Mouse (Mus musculus) MEL (cell line): Measurements from ENCODE around the gene Gstk1. TPM values are rescaled to one million over a fixed set of nuclear protein-coding genes. Genes with fewer than 3 reads are reported as not detected.

ENCODE experiments used
- DNase-seq: peaks from one replicate; pipeline ENCODE4 v3.0.0; 2011; ENCODE audit warnings: low read depth, low spot score
- H3K27ac ChIP-seq: 2 replicates; pipeline ENCODE4 v1.5.1; 2012; ENCODE audit warnings: low read depth, mild to moderate bottlenecking, control low read depth, low read length, moderate library complexity; ENCODE audit not compliant: control insufficient read depth
- H3K27me3 ChIP-seq, 2 experiments: fragments of 150-350 bp in 1 of 2; sonication (generic) in 1 of 2; 2 replicates each; pipeline ENCODE4 v1.6.1; 2012; ENCODE audit warnings: low read length in 2 of 2, mild to moderate bottlenecking in 2 of 2, improper control_type of control experiment in 1 of 2, moderate library complexity in 1 of 2; ENCODE audit not compliant: insufficient read depth in 2 of 2, control insufficient read depth in 1 of 2
- H3K36me3 ChIP-seq, 2 experiments: 2 replicates each; pipeline ENCODE4 v1.6.1; 2012 to 2014; ENCODE audit warnings: low read length in 2 of 2, improper control_type of control experiment in 1 of 2, inconsistent platforms in 1 of 2, mild to moderate bottlenecking in 1 of 2; ENCODE audit not compliant: insufficient read depth in 2 of 2, control insufficient read depth in 1 of 2
- H3K4me1 ChIP-seq, 2 experiments: fragments of 150-350 bp in 1 of 2; sonication (generic) in 1 of 2; 2 replicates each; pipeline ENCODE4 v1.6.1; 2012; ENCODE audit warnings: low read length in 2 of 2, improper control_type of control experiment in 1 of 2, mild to moderate bottlenecking in 1 of 2; ENCODE audit not compliant: insufficient read depth in 2 of 2, control insufficient read depth in 1 of 2
- H3K4me3 ChIP-seq, 2 experiments: fragments of 150-350 bp in 1 of 2; sonication (generic) in 1 of 2; 2 replicates each; pipeline ENCODE4 v1.5.1; 2012; ENCODE audit warnings: low read depth in 2 of 2, low read length in 2 of 2, mild to moderate bottlenecking in 2 of 2, moderate library complexity in 2 of 2, control low read depth in 1 of 2, improper control_type of control experiment in 1 of 2; ENCODE audit not compliant: control insufficient read depth in 1 of 2, insufficient read depth in 1 of 2
- H3K79me2 ChIP-seq: 2 replicates; pipeline ENCODE4 v1.6.1; 2012; ENCODE audit warnings: mild to moderate bottlenecking, low read length, moderate library complexity; ENCODE audit not compliant: control insufficient read depth, poor library complexity, insufficient read depth
- H3K9ac ChIP-seq: 2 replicates; pipeline ENCODE4 v1.6.1; 2012; ENCODE audit warnings: low read depth, mild to moderate bottlenecking, control low read depth, low read length, moderate library complexity; ENCODE audit not compliant: control insufficient read depth, poor library complexity, severe bottlenecking
- H3K9me3 ChIP-seq: fragments of 150-350 bp; sonication (generic); replicated peaks from 2 replicates; pipeline ENCODE4 v1.6.1; 2012; ENCODE audit warnings: mild to moderate bottlenecking, low read length, improper control_type of control experiment, moderate library complexity; ENCODE audit not compliant: insufficient read depth
- CHD2 ChIP-seq: IDR thresholded peaks from 2 replicates; pipeline ENCODE4 v1.6.1; 2011; ENCODE audit warnings: low read length, improper control_type of control experiment
- E2F4 ChIP-seq: IDR thresholded peaks from 2 replicates; pipeline ENCODE4 v1.6.1; 2011; ENCODE audit warnings: low read depth, low read length, improper control_type of control experiment, borderline replicate concordance
- ELF1 ChIP-seq: IDR thresholded peaks from 2 replicates; pipeline ENCODE4 v1.6.1; 2014; ENCODE audit warnings: low read depth, mild to moderate bottlenecking, inconsistent platforms, low read length, improper control_type of control experiment, moderate library complexity
- EP300 ChIP-seq, 2 experiments: IDR thresholded peaks; 2 replicates each; pipeline ENCODE4 v1.6.1; 2011; ENCODE audit warnings: improper control_type of control experiment in 2 of 2, low read length in 2 of 2, low read depth in 1 of 2, mild to moderate bottlenecking in 1 of 2
- ETS1 ChIP-seq: IDR thresholded peaks from 2 replicates; pipeline ENCODE4 v1.6.1; 2012; ENCODE audit warnings: low read depth, mild to moderate bottlenecking, inconsistent platforms, low read length, improper control_type of control experiment, moderate library complexity
- GABPA ChIP-seq: IDR thresholded peaks from 2 replicates; pipeline ENCODE4 v1.6.1; 2012; ENCODE audit warnings: low read depth, mild to moderate bottlenecking, inconsistent platforms, low read length, improper control_type of control experiment, moderate library complexity
- GATA1 ChIP-seq: IDR thresholded peaks from 2 replicates; pipeline ENCODE4 v1.6.1; 2011; ENCODE audit warnings: low read depth, low read length, improper control_type of control experiment
- HCFC1 ChIP-seq: IDR thresholded peaks from 2 replicates; pipeline ENCODE4 v1.6.1; 2012; ENCODE audit warnings: low read depth, mild to moderate bottlenecking, inconsistent platforms, low read length, improper control_type of control experiment, moderate library complexity
- JUND ChIP-seq: IDR thresholded peaks from 2 replicates; pipeline ENCODE4 v1.6.1; 2011; ENCODE audit warnings: low read depth, mild to moderate bottlenecking, improper control_type of control experiment, low read length
- KAT2A ChIP-seq: conservative IDR thresholded peaks from 2 replicates; pipeline ENCODE4 v1.6.1; 2012; ENCODE audit warnings: low read depth, low read length, improper control_type of control experiment, inconsistent platforms
- MAZ ChIP-seq: IDR thresholded peaks from 2 replicates; pipeline ENCODE4 v1.6.1; 2012; ENCODE audit warnings: low read depth, mild to moderate bottlenecking, inconsistent platforms, low read length, improper control_type of control experiment
- MXI1 ChIP-seq: IDR thresholded peaks from 2 replicates; pipeline ENCODE4 v1.6.1; 2011; ENCODE audit warnings: mild to moderate bottlenecking, low read depth, low read length, improper control_type of control experiment
- MYB ChIP-seq: IDR thresholded peaks from 2 replicates; pipeline ENCODE4 v1.6.1; 2011; ENCODE audit warnings: mild to moderate bottlenecking, low read depth, low read length, improper control_type of control experiment
- MYC ChIP-seq: IDR thresholded peaks from 2 replicates; pipeline ENCODE4 v1.6.1; 2011; ENCODE audit warnings: low read depth, mild to moderate bottlenecking, low read length, improper control_type of control experiment, moderate library complexity
- NELFE ChIP-seq: IDR thresholded peaks from 2 replicates; pipeline ENCODE4 v1.6.1; 2011; ENCODE audit warnings: low read depth, low read length, improper control_type of control experiment
- POLR2A ChIP-seq, 2 experiments: IDR thresholded peaks; 2 replicates each; pipeline ENCODE4 v1.6.1; 2011 to 2012; ENCODE audit warnings: low read length in 2 of 2, mild to moderate bottlenecking in 2 of 2, control low read depth in 1 of 2, improper control_type of control experiment in 1 of 2, low read depth in 1 of 2, moderate library complexity in 1 of 2; ENCODE audit not compliant: control insufficient read depth in 1 of 2, insufficient read depth in 1 of 2, poor library complexity in 1 of 2
- POLR2AphosphoS2 ChIP-seq: IDR thresholded peaks from 2 replicates; pipeline ENCODE4 v1.6.1; 2011; ENCODE audit warnings: low read length, improper control_type of control experiment
- RAD21 ChIP-seq: IDR thresholded peaks from 2 replicates; pipeline ENCODE4 v1.6.1; 2011; ENCODE audit warnings: mild to moderate bottlenecking, low read depth, low read length, improper control_type of control experiment
- RCOR1 ChIP-seq: IDR thresholded peaks from 2 replicates; pipeline ENCODE4 v1.6.1; 2012; ENCODE audit warnings: low read depth, mild to moderate bottlenecking, inconsistent platforms, low read length, improper control_type of control experiment
- SMC3 ChIP-seq: IDR thresholded peaks from 2 replicates; pipeline ENCODE4 v1.6.1; 2011; ENCODE audit warnings: low read depth, low read length, improper control_type of control experiment
- TAL1 ChIP-seq: IDR thresholded peaks from 2 replicates; pipeline ENCODE4 v1.6.1; 2012; ENCODE audit warnings: mild to moderate bottlenecking, inconsistent platforms, low read length, moderate library complexity, mixed read lengths
- TBP ChIP-seq: IDR thresholded peaks from 2 replicates; pipeline ENCODE4 v1.8.0; 2011; ENCODE audit warnings: low read depth, low read length, improper control_type of control experiment
- USF1 ChIP-seq: IDR thresholded peaks from 2 replicates; pipeline ENCODE4 v1.6.1; 2014; ENCODE audit warnings: low read depth, mild to moderate bottlenecking, inconsistent platforms, low read length, improper control_type of control experiment, moderate library complexity
- USF2 ChIP-seq, 2 experiments: IDR thresholded peaks; 2 replicates each; pipeline ENCODE4 v1.6.1; 2011 to 2012; ENCODE audit warnings: improper control_type of control experiment in 2 of 2, low read length in 2 of 2, borderline replicate concordance in 1 of 2, inconsistent platforms in 1 of 2, low read depth in 1 of 2, mild to moderate bottlenecking in 1 of 2; ENCODE audit not compliant: insufficient read depth in 1 of 2
- ZKSCAN1 ChIP-seq: IDR thresholded peaks from 2 replicates; pipeline ENCODE4 v1.6.1; 2012; ENCODE audit warnings: low read depth, mild to moderate bottlenecking, inconsistent platforms, low read length, improper control_type of control experiment, moderate library complexity
- ZMIZ1 ChIP-seq: IDR thresholded peaks from 2 replicates; pipeline ENCODE4 v1.6.1; 2012; ENCODE audit warnings: low read depth, mild to moderate bottlenecking, inconsistent platforms, low read length, improper control_type of control experiment, moderate library complexity
- ZNF384 ChIP-seq: IDR thresholded peaks from 2 replicates; pipeline ENCODE4 v1.6.1; 2012; ENCODE audit warnings: low read depth, mild to moderate bottlenecking, inconsistent platforms, low read length, improper control_type of control experiment
- polyA plus RNA-seq, 2 experiments: library from polyadenylated mRNA; stranded (reverse) in 1 of 2; unstranded in 1 of 2; fragments of >175 nt in 1 of 2; fragments of >200 nt in 1 of 2; gene quantifications; 2 replicates each; pipeline versions ENCODE4 v1.2.1 to v1.2.4; 2012; ENCODE audit warnings: low replicate concordance in 2 of 2, low read depth in 1 of 2; ENCODE audit not compliant: insufficient read length in 2 of 2, insufficient read depth in 1 of 2, missing spikeins in 1 of 2
- total RNA-seq: library from RNA; depleted of rRNA; stranded (reverse); fragments of 300-350 nt; gene quantifications from 2 replicates; pipeline ENCODE4 v1.2.3, GENCODE M21; 2012; rRNA removed

Gene Gstk1
- total and polyA plus RNA-seq, 3 experiments, result 1.2 to 1.4 TPM; not detected in 1

- Histone ChIP-seq H3K9me3 (no peaks in the 10 kb centered on the region), H3K9ac (no peak overlapping the region), H3K36me3 (peaks cover 0 to 23% of the 10 kb centered on the region in 2 experiments; a peak in 2 of 4 replicates), H3K27ac (peak overlapping the region; percentile 10; the same call in 1 of the 2 replicates), H3K79me2 (no peaks in the 10 kb centered on the region), H3K27me3 (no peaks in the 10 kb centered on the region), H3K4me1 (peaks cover 4 to 16% of the 10 kb centered on the region in 2 experiments), H3K4me3 (peak overlapping the region; percentile 10; a peak in 2 of 4 replicates)
- TF ChIP-seq EP300 (IDR thresholded peaks at IDR 0.05; ENCODE audit: low read depth in 1 of 2, low read length in 2 of 2) (peak; percentile 47 to 61; a peak in 2 of 4 replicates), CHD2 (no peak), POLR2AphosphoS2 (no peak), POLR2A (IDR thresholded peaks at IDR 0.05; ENCODE audit: control insufficient read depth in 1 of 2, insufficient read depth in 1 of 2, low read depth in 1 of 2, low read length in 2 of 2, poor library complexity in 1 of 2) (no peak), E2F4 (no peak), MXI1 (no peak), SMC3 (no peak), ZMIZ1 (no peak), MAZ (no peak), RCOR1 (no peak), TAL1 (0 out of 2 replicates have a peak, but pooled peaks have one; percentile 27), ZKSCAN1 (no peak), USF1 (no peak), GATA1 (peak; percentile 59; the same call in 1 of the 2 replicates), HCFC1 (0 out of 2 replicates have a peak, but pooled peaks have one; percentile 15), USF2 (IDR thresholded peaks at IDR 0.05; ENCODE audit: borderline replicate concordance in 1 of 2, insufficient read depth in 1 of 2, low read depth in 1 of 2, low read length in 2 of 2) (no peak), ZNF384 (no peak), JUND (peak; percentile 53; the same call in 1 of the 2 replicates), NELFE (no peak), ELF1 (no peak), KAT2A (no peak), ETS1 (peak; percentile 57), MYB (no peak), TBP (0 out of 2 replicates have a peak, but pooled peaks have one; percentile 41), GABPA (no peak), RAD21 (no peak), MYC (peak; percentile 86)
- peak; percentile 92 for DNase-seq
Observed at GRCm38 (mm10) chr6:42299362-42299761, 53.6 kb downstream of the Gstk1 start.

Other genes starting within 250 kb of the Gstk1 start
- gene Sva, start 207.5 kb upstream of the Gstk1 start, total RNA-seq, result not detected in 2 replicates
- gene Sva, start 207.5 kb upstream of the Gstk1 start, polyA plus RNA-seq, result not detected
- not detected in 2 replicates for gene Tas2r139, start 105.0 kb upstream of the Gstk1 start, total RNA-seq
- not detected for gene Tas2r139, start 105.0 kb upstream of the Gstk1 start, polyA plus RNA-seq
- gene Tas2r144, start 30.6 kb upstream of the Gstk1 start, total RNA-seq, result not detected in 2 replicates
- not detected for gene Tas2r144, start 30.6 kb upstream of the Gstk1 start, polyA plus RNA-seq
- not detected in 2 replicates for gene Tmem139, start 16.0 kb downstream of the Gstk1 start, total RNA-seq
- gene Tmem139, start 16.0 kb downstream of the Gstk1 start, polyA plus RNA-seq, result under 1 TPM in 1 of 2 experiments, not detected in 1; 0.08 TPM
- 21.3 and 22.2 TPM in 2 replicates for gene Casp2, start 19.1 kb downstream of the Gstk1 start, total RNA-seq
- 10 to 100 TPM in 1 of 2 experiments, not detected in 1; 42.3 TPM for gene Casp2, start 19.1 kb downstream of the Gstk1 start, polyA plus RNA-seq
- gene Clcn1, start 40.8 kb downstream of the Gstk1 start, total RNA-seq, result 0.04 and 0.10 TPM in 2 replicates
- gene Clcn1, start 40.8 kb downstream of the Gstk1 start, polyA plus RNA-seq, result under 1 TPM in 1 of 2 experiments, not detected in 1; 0.22 TPM
- gene Fam131b, start 78.7 kb downstream of the Gstk1 start, total RNA-seq, result not detected in 2 replicates
- under 1 TPM in 1 of 2 experiments, not detected in 1; 0.06 TPM for gene Fam131b, start 78.7 kb downstream of the Gstk1 start, polyA plus RNA-seq
- 7.0 and 7.5 TPM in 2 replicates for gene Zyx, start 103.7 kb downstream of the Gstk1 start, total RNA-seq
- gene Zyx, start 103.7 kb downstream of the Gstk1 start, polyA plus RNA-seq, result 10 to 100 TPM in 1 of 2 experiments, not detected in 1; 48.4 TPM
- gene Epha1, start 127.3 kb downstream of the Gstk1 start, total RNA-seq, result not detected in 2 replicates
- gene Epha1, start 127.3 kb downstream of the Gstk1 start, polyA plus RNA-seq, result under 1 TPM in 1 of 2 experiments, not detected in 1; 0.04 TPM
- gene Tas2r143, start 154.3 kb downstream of the Gstk1 start, total RNA-seq, result not detected in 2 replicates
- not detected for gene Tas2r143, start 154.3 kb downstream of the Gstk1 start, polyA plus RNA-seq
- not detected in 2 replicates for gene Tas2r135, start 159.5 kb downstream of the Gstk1 start, total RNA-seq
- gene Tas2r135, start 159.5 kb downstream of the Gstk1 start, polyA plus RNA-seq, result not detected
- not detected in 2 replicates for gene Tas2r126, start 188.6 kb downstream of the Gstk1 start, total RNA-seq
- gene Tas2r126, start 188.6 kb downstream of the Gstk1 start, polyA plus RNA-seq, result not detected
- not detected in 2 replicates for gene Olfr458, start 219.3 kb downstream of the Gstk1 start, total RNA-seq
- gene Olfr458, start 219.3 kb downstream of the Gstk1 start, polyA plus RNA-seq, result not detected
- not detected in 2 replicates for gene Olfr457, start 230.4 kb downstream of the Gstk1 start, total RNA-seq
- gene Olfr457, start 230.4 kb downstream of the Gstk1 start, polyA plus RNA-seq, result not detected
- gene Olfr456, start 241.3 kb downstream of the Gstk1 start, total RNA-seq, result not detected in 2 replicates
- not detected for gene Olfr456, start 241.3 kb downstream of the Gstk1 start, polyA plus RNA-seq